Mouse (Mus musculus) lung, adult 2 months (tissue): Measurements from ENCODE around the gene Eps8l2.

Experiments used
- CTCF ChIP-seq: fragments of 200-500 bp; IDR thresholded peaks from 2 replicates; pipeline ENCODE4 v1.5.1; 2011; ENCODE audit warnings: mild to moderate bottlenecking, low read length, control low read depth; ENCODE audit not compliant: insufficient read depth
- POLR2A ChIP-seq: fragments of 200-500 bp; IDR thresholded peaks from 2 replicates; pipeline ENCODE4 v1.6.1; 2011; ENCODE audit warnings: low read depth, mild to moderate bottlenecking, control low read depth, low read length, borderline replicate concordance; ENCODE audit errors: extremely low read depth

GRCm38 (mm10) chr7:141391625-141392551 lies 53.2 kb downstream of the Eps8l2 start, which contains the start of gene Taldo1:
- TF ChIP-seq CTCF = no peak
- TF ChIP-seq POLR2A = peak; percentile 74; the same call in 1 of the 2 replicates
